Mouse (Mus musculus) heart, adult 2 months (tissue): ENCODE measurements around the gene Adgrd1.

Experiments used
- CTCF ChIP-seq: fragments of 200-600 bp; IDR thresholded peaks from 2 replicates; pipeline ENCODE4 v1.8.1; 2022; ENCODE audit warnings: antibody characterized with exemption, mild to moderate bottlenecking, moderate library complexity
- EP300 ChIP-seq: fragments of 200-500 bp; IDR thresholded peaks from 2 replicates; pipeline ENCODE4 v1.6.1; 2011; ENCODE audit warnings: low read depth, low read length, control low read depth; ENCODE audit not compliant: insufficient read depth

DNA sequence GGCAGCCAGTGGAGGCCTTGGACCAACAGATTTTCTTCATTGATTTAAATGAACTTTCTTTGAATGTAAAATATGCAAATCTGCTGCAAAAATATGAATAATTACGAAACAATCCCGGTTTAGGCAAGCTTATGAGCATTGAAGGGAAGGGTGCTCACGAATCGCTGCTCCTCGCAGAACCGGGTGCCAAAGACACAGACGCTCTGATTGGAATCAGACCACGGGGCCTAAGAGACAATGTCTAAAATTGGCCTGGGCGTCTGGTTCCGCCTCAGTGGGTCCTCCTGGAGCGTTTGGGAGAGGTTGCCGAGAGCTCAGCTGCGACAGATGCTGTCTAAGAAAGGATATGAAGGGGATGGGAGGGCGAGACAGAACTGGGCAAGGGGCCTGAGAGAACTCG, 42.0 kb downstream of the Adgrd1 start:
- TF ChIP-seq CTCF = no peak
- TF ChIP-seq EP300 = no peak
